Mouse (Mus musculus) midbrain, embryonic 11.5 days (tissue): ENCODE results near the gene Slc45a2. TPM values are rescaled to one million over a fixed set of nuclear protein-coding genes. Genes with fewer than 3 reads are reported as not detected.

ENCODE experiments used
- ATAC-seq: fragments of 200-750 bp; cut with Nextera tagmentation; 2 replicates; pipeline ENCODE4 v1.8.0; 2017; ENCODE audit warnings: moderate TSS enrichment, moderate library complexity; ENCODE audit not compliant: low FRiP score
- DNase-seq: peaks from one replicate; pipeline ENCODE4 v3.0.0; 2015; ENCODE audit warnings: low spot score; ENCODE audit errors: missing footprints
- H3K27ac ChIP-seq: fragments of 300-500 bp; sonication (generic); 2 replicates; pipeline ENCODE4 v1.5.1; 2014; ENCODE audit warnings: low read depth, low read length
- H3K27me3 ChIP-seq: fragments of 300-500 bp; sonication (generic); 2 replicates; pipeline ENCODE4 v1.6.1; 2014; ENCODE audit warnings: mild to moderate bottlenecking, low read length, moderate library complexity, mixed read lengths; ENCODE audit not compliant: control insufficient read depth, insufficient read depth
- H3K36me3 ChIP-seq: fragments of 300-500 bp; sonication (generic); 2 replicates; pipeline ENCODE4 v1.6.1; 2014; ENCODE audit warnings: mild to moderate bottlenecking, low read length, moderate library complexity, mixed read lengths; ENCODE audit not compliant: control insufficient read depth, insufficient read depth
- H3K4me1 ChIP-seq: fragments of 300-500 bp; sonication (generic); 2 replicates; pipeline ENCODE4 v1.6.1; 2014; ENCODE audit warnings: low read length; ENCODE audit not compliant: control insufficient read depth, insufficient read depth
- H3K4me2 ChIP-seq: fragments of 300-500 bp; sonication (generic); 2 replicates; pipeline ENCODE4 v1.6.1; 2014; ENCODE audit warnings: mild to moderate bottlenecking, moderate library complexity
- H3K4me3 ChIP-seq: fragments of 300-500 bp; sonication (generic); 2 replicates; pipeline ENCODE4 v1.5.1; 2014; ENCODE audit warnings: low read depth, low read length
- H3K9ac ChIP-seq: fragments of 300-500 bp; sonication (generic); 2 replicates; pipeline ENCODE4 v1.6.1; 2014; ENCODE audit warnings: low read length
- H3K9me3 ChIP-seq: fragments of 300-500 bp; sonication (generic); 2 replicates; pipeline ENCODE4 v1.6.1; 2016; ENCODE audit warnings: low read length; ENCODE audit not compliant: control insufficient read depth
- WGBS: fragments of 180-500 bp; shearing (Covaris S2); extraction: QIAGEN DNeasy Blood & Tissue Kit; methylation state at CpG from one replicate; pipeline ENCODE4 v1.1.7; 2014; 5-methylcytosine and 5-hydroxymethylcytosine counted together
- polyA plus RNA-seq: library from polyadenylated mRNA; unstranded; fragments of >200 nt; fragmentation: Nextera tagmentation; extraction: Ambion mirVana; gene quantifications from 2 replicates; pipeline ENCODE4 v1.2.1, GENCODE M21; 2014

The Slc45a2 gene
- polyA plus RNA-seq, 1 experiment from 2014 or later: 0.22 TPM

GRCm38 (mm10) chr15:11026801-11027561 lies 26.5 kb downstream of the Slc45a2 start:
- H3K36me3 ChIP-seq: no peaks in the 10 kb centered on the region
- 76% methylated on average over 4 of the region's 4 CpGs for WGBS
- H3K27me3 ChIP-seq: no peaks in the 10 kb centered on the region
- ATAC-seq: no peak
- no peaks in the 10 kb centered on the region for H3K9me3 ChIP-seq
- no peaks in the 10 kb centered on the region for H3K4me1 ChIP-seq
- H3K4me3 ChIP-seq: no peak overlapping the region
- no peak overlapping the region for H3K9ac ChIP-seq
- no peak overlapping the region for H3K4me2 ChIP-seq
- H3K27ac ChIP-seq: no peak overlapping the region
- DNase-seq: no peak

- Histone ChIP-seq H3K27ac (no peak overlapping the region), H3K9ac (no peak overlapping the region), H3K9me3 (no peaks in the 10 kb centered on the region), H3K4me1 (no peaks in the 10 kb centered on the region), H3K36me3 (no peaks in the 10 kb centered on the region), H3K4me2 (no peak overlapping the region), H3K27me3 (peaks cover 12% of the 10 kb centered on the region), H3K4me3 (no peak overlapping the region)
- ATAC-seq (no peak), DNase-seq (no peak)
- 84% methylated on average over 3 of the region's 3 CpGs for WGBS
Observed at GRCm38 (mm10) chr15:11030188-11030587, 29.7 kb downstream of the Slc45a2 start.

GRCm38 (mm10) chr15:11035947-11036474 lies 35.5 kb downstream of the Slc45a2 start:
- H3K9me3 ChIP-seq: no peaks in the 10 kb centered on the region
- WGBS: 8% methylated on average over 34 of the region's 34 CpGs
- peak; percentile 17; the same call in 1 of the 2 replicates for ATAC-seq
- H3K4me1 ChIP-seq: peaks cover 17% of the 10 kb centered on the region
- H3K9ac ChIP-seq: no peak overlapping the region
- no peaks in the 10 kb centered on the region for H3K36me3 ChIP-seq
- peak overlapping the region; percentile 44 for H3K4me2 ChIP-seq
- H3K4me3 ChIP-seq: peak overlapping the region; percentile 32
- H3K27ac ChIP-seq: no peak overlapping the region
- DNase-seq: peak; percentile 92
- H3K27me3 ChIP-seq: peaks cover 44% of the 10 kb centered on the region

- 3% methylated on average over 49 of the region's 49 CpGs for WGBS
- peak; percentile 36 for ATAC-seq
Observed at GRCm38 (mm10) chr15:11036535-11037375, 36.2 kb downstream of the Slc45a2 start.

GRCm38 (mm10) chr15:11037376-11037695 lies 36.8 kb downstream of the Slc45a2 start:
- H3K9ac ChIP-seq: no peak overlapping the region
- H3K4me2 ChIP-seq: peak overlapping the region; percentile 44
- H3K27me3 ChIP-seq: peaks cover 44% of the 10 kb centered on the region
- DNase-seq (peak; percentile 93), ATAC-seq (peak; percentile 8; the same call in 1 of the 2 replicates)
- peaks cover 17% of the 10 kb centered on the region for H3K4me1 ChIP-seq
- no peaks in the 10 kb centered on the region for H3K9me3 ChIP-seq
- H3K27ac ChIP-seq: no peak overlapping the region
- H3K36me3 ChIP-seq: no peaks in the 10 kb centered on the region
- peak overlapping the region; percentile 32 for H3K4me3 ChIP-seq
- WGBS: 3% methylated on average over 8 of the region's 8 CpGs

More at GRCm38 (mm10) chr15:11036535-11037375, 36.2 kb downstream of the Slc45a2 start:
- peak overlapping the region; percentile 44 for H3K4me2 ChIP-seq
- H3K9ac ChIP-seq: peak overlapping the region; percentile 18; the same call in 1 of the 2 replicates
- H3K27me3 ChIP-seq: peaks cover 44% of the 10 kb centered on the region
- H3K36me3 ChIP-seq: no peaks in the 10 kb centered on the region
- H3K9me3 ChIP-seq: no peaks in the 10 kb centered on the region
- peak overlapping the region; percentile 32 for H3K4me3 ChIP-seq
- no peak overlapping the region for H3K27ac ChIP-seq
- H3K4me1 ChIP-seq: peaks cover 17% of the 10 kb centered on the region
- DNase-seq: peak; percentile 92

- Histone ChIP-seq H3K4me1 (peaks cover 17% of the 10 kb centered on the region), H3K9ac (no peak within 1 kb of the TSS), H3K4me2 (peak within 1 kb of the TSS; percentile 44), H3K27ac (no peak within 1 kb of the TSS), H3K36me3 (no peaks in the 10 kb centered on the region), H3K27me3 (peaks cover 44% of the 10 kb centered on the region), H3K4me3 (peak within 1 kb of the TSS; percentile 32), H3K9me3 (no peaks in the 10 kb centered on the region)
- DNase-seq (no peak), ATAC-seq (no peak)
- WGBS: 4% methylated on average over 16 of the region's 16 CpGs
Observed at GRCm38 (mm10) chr15:11037711-11038110, 37.2 kb downstream of the Slc45a2 start, which contains the start of gene Rxfp3. TSS of gene Rxfp3 (minus strand) at chr15:11037991.

GRCm38 (mm10) chr15:11038476-11038875 lies 38.0 kb downstream of the Slc45a2 start:
- H3K27ac ChIP-seq: no peak overlapping the region
- DNase-seq: peak; percentile 98
- WGBS: 3% methylated on average over 12 of the region's 12 CpGs
- peaks cover 17% of the 10 kb centered on the region for H3K4me1 ChIP-seq
- H3K9ac ChIP-seq: no peak overlapping the region
- H3K9me3 ChIP-seq: no peaks in the 10 kb centered on the region
- H3K27me3 ChIP-seq: peaks cover 44% of the 10 kb centered on the region
- H3K4me2 ChIP-seq: no peak overlapping the region
- ATAC-seq: no peak
- H3K4me3 ChIP-seq: no peak overlapping the region
- no peaks in the 10 kb centered on the region for H3K36me3 ChIP-seq

- 60% methylated on average over 5 of the region's 5 CpGs for WGBS
- DNase-seq: no peak
- Histone ChIP-seq H3K36me3 (no peaks in the 10 kb centered on the region), H3K4me3 (no peak overlapping the region), H3K4me2 (no peak overlapping the region), H3K4me1 (peaks cover 17% of the 10 kb centered on the region), H3K27me3 (peaks cover 33% of the 10 kb centered on the region), H3K27ac (no peak overlapping the region), H3K9ac (no peak overlapping the region), H3K9me3 (no peaks in the 10 kb centered on the region)
- no peak; the same call in 1 of the 2 replicates for ATAC-seq
Observed at GRCm38 (mm10) chr15:11040067-11040466, 39.5 kb downstream of the Slc45a2 start.
